ENCODE assay signal across 8 mouse cellular contexts in genomic region chr17:83707846-83708245, GRCm38 (mm10). TPM values are rescaled to one million over a fixed set of nuclear protein-coding genes. Genes with fewer than 3 reads are reported as not detected.
DNase-seq lines count a peak whose midpoint lies in the region; TF ChIP-seq lines count a peak whose summit lies in the region.

No protein-coding gene starts in this region.

- peak overlapping the region; percentile 93; the same call in 1 of the 2 replicates for H3K4me3 ChIP-seq in layer of hippocampus, adult 2 months
- H3K4me3 ChIP-seq in ES-E14 (ENCODE audit: insufficient read depth in 1 of 2, low read depth in 1 of 2, low read length in 2 of 2, poor library complexity in 1 of 2, severe bottlenecking in 1 of 2) (peak overlapping the region; percentile 32 to 86), macrophage (ENCODE audit: inconsistent target) (no peak overlapping the region)

- intact Hi-C loops in left cerebral cortex, postnatal 10 days (cut with DNase I), result no loop called here

- peak overlapping the region; percentile 98; the same call in 1 of the 2 replicates for H3K27ac ChIP-seq in layer of hippocampus, adult 2 months
- H3K27ac ChIP-seq in ES-E14 (ENCODE audit: insufficient read depth, low read depth, low read length, poor library complexity, severe bottlenecking), result peak overlapping the region; percentile 89
- H3K27ac ChIP-seq in macrophage, result 0 out of 2 replicates have a peak overlapping the region, but pooled peaks have one; percentile 0

- H3K4me1 ChIP-seq in ES-E14 (ENCODE audit: control insufficient read depth in 2 of 2, insufficient read depth in 2 of 2, low read length in 2 of 2, poor library complexity in 1 of 2), result peaks cover 7 to 16% of the 10 kb centered on the region in 2 experiments; a peak in 3 of 4 replicates

- peak overlapping the region; percentile 94 for H3K9ac ChIP-seq in ES-E14 (ENCODE audit: insufficient read depth, low read depth, low read length, poor library complexity, severe bottlenecking)

- H3K36me3 ChIP-seq in ES-E14 (ENCODE audit: control insufficient read depth, insufficient read depth, low read length, poor library complexity, severe bottlenecking), result peaks cover 8% of the 10 kb centered on the region; the same call in 1 of the 2 replicates
- 0 out of 2 replicates have a peak, but pooled peaks cover 5% of the 10 kb centered on the region for H3K36me3 ChIP-seq in macrophage (ENCODE audit: inconsistent target)

- WGBS in macrophage (ENCODE audit: missing documents), result 59% methylated on average over 6 of the region's 6 CpGs

- in situ Hi-C loops in ES-E14 (cut with MboI; ENCODE audit: low sequenced_read_pairs in 2 of 2, unreplicated experiment in 2 of 2), result no loop called here

- H3K9me3 ChIP-seq in ES-E14 (ENCODE audit: control insufficient read depth, insufficient read depth, low read depth, low read length), result no peaks in the 10 kb centered on the region

- DNase-seq in layer of hippocampus, adult 2 months (ENCODE audit: low spot score in 2 of 2), result no peak
- DNase-seq in layer of hippocampus, adult 9-11 months, result no peak
- DNase-seq in CD4-positive, CD25-positive, alpha-beta regulatory T cell, adult 2 months (ENCODE audit: low read depth, low spot score), result peak; percentile 63
- DNase-seq in ES-E14 (ENCODE audit: low read depth, low spot score), result no peak
- no peak for DNase-seq in left cerebral cortex, postnatal 10 days (ENCODE audit: extremely low spot score in 1 of 2, low spot score in 2 of 2)
- no peak for DNase-seq in frontal cortex, postnatal 25 days (ENCODE audit: low spot score in 2 of 2)
- no peak for DNase-seq in kidney, postnatal 25 days

- TF ChIP-seq CTCF in layer of hippocampus, adult 2 months (conservative IDR thresholded peaks at IDR 0.05), result no peak

- H3K79me2 ChIP-seq in macrophage (ENCODE audit: inconsistent target), result peaks cover 59% of the 10 kb centered on the region

TF ChIP-seq in ES-E14, 5 proteins besides CTCF, POLR2A, EP300 and RAD21:
- TF ChIP-seq HCFC1 (IDR thresholded peaks at IDR 0.05; ENCODE audit: borderline replicate concordance, insufficient read depth, low read length), result no peak

RNA-seq across cellular contexts. Expression of gene Mta3, which starts 1.9 kb away (rescaled TPM):
- 100 to 1,000 TPM in 1 of 2 experiments, 10 to 100 TPM in 1; 96.9 to 102 TPM for total RNA-seq in layer of hippocampus, adult 2 months (2021)
- total RNA-seq in ES-E14 (2012; rRNA removed), result 52.8 and 57.1 TPM in 2 replicates
- 100 to 1,000 TPM in 11 of 26 experiments, 10 to 100 TPM in 15; 22.8 to 143 (median 94.8) TPM for total RNA-seq in macrophage (2018; cell fraction: chromatin; rRNA removed)
- 10 to 100 TPM; 26.2 to 42.3 (median 34.7) TPM for total RNA-seq in macrophage (2018; cell fraction: cytosol; rRNA removed)
- total RNA-seq in macrophage (2018; cell fraction: nucleus; rRNA removed), result 10 to 100 TPM; 14.8 to 97.0 (median 42.8) TPM
- 35.9 to 71.7 TPM (median 43.5 TPM) in 3 replicates for polyA plus RNA-seq in macrophage (2018)
- 10 to 100 TPM; 57.6 to 65.6 TPM for total RNA-seq in left cerebral cortex, postnatal 10 days (2021)

Comparison
In these comparisons a context has a peak if more than half of its experiments do, and no peak if none do; other contexts are left out.
1. H3K27ac ChIP-seq: peak in every context shown above with its lines; median percentile 98 in layer of hippocampus, adult 2 months; 89 in ES-E14; 0 in macrophage.